Mouse (Mus musculus) forebrain, embryonic 15.5 days (tissue): ENCODE data around the gene Slc19a3. TPM values are rescaled to one million over a fixed set of nuclear protein-coding genes. Genes with fewer than 3 reads are reported as not detected.

Source experiments
- polyA plus RNA-seq: library from polyadenylated mRNA; unstranded; fragments of >200 nt; fragmentation: Nextera tagmentation; extraction: Ambion mirVana; gene quantifications from 2 replicates; pipeline ENCODE4 v1.2.1, GENCODE M21; 2015

Gene Slc19a3
- polyA plus RNA-seq, 1 experiment from 2014 or later = 0.81 TPM

Other genes starting within 250 kb of the Slc19a3 start
- 34.6 and 36.8 TPM in 2 replicates for gene Agfg1, start 199.0 kb downstream of the Slc19a3 start, polyA plus RNA-seq
- gene A030005L19Rik, start 125.1 kb downstream of the Slc19a3 start, polyA plus RNA-seq = not detected in 2 replicates
- not detected in 2 replicates for gene A030014E15Rik, start 113.5 kb downstream of the Slc19a3 start, polyA plus RNA-seq
- not detected in 2 replicates for gene Gm6217, start 107.0 kb downstream of the Slc19a3 start, polyA plus RNA-seq
- gene A030003K21Rik, start 95.1 kb downstream of the Slc19a3 start, polyA plus RNA-seq = not detected in 2 replicates
- gene Gm7544, start 82.4 kb downstream of the Slc19a3 start, polyA plus RNA-seq = not detected in 2 replicates
- gene Gm47955, start 78.2 kb downstream of the Slc19a3 start, polyA plus RNA-seq = not detected in 2 replicates
- not detected in 2 replicates for gene Gm47959, start 37.9 kb downstream of the Slc19a3 start, polyA plus RNA-seq
- not detected in 2 replicates for gene Krtap28-10, start 4.0 kb upstream of the Slc19a3 start, polyA plus RNA-seq
- not detected in 2 replicates for gene Gm47969, start 6.5 kb upstream of the Slc19a3 start, polyA plus RNA-seq
- not detected in 2 replicates for gene A030005K14Rik, start 20.9 kb upstream of the Slc19a3 start, polyA plus RNA-seq
- not detected in 2 replicates for gene Krtap28-13, start 22.5 kb upstream of the Slc19a3 start, polyA plus RNA-seq
- gene Ccl20, start 78.3 kb upstream of the Slc19a3 start, polyA plus RNA-seq = not detected in 2 replicates
- gene Daw1, start 121.3 kb upstream of the Slc19a3 start, polyA plus RNA-seq = 0.36 and 1.2 TPM in 2 replicates